Mouse (Mus musculus) embryonic facial prominence, embryonic 12.5 days (tissue): Measurements from ENCODE around the gene Tmem63b. TPM values are rescaled to one million over a fixed set of nuclear protein-coding genes. Genes with fewer than 3 reads are reported as not detected.

Experiments used
- ATAC-seq: fragments of 200-750 bp; cut with Nextera tagmentation; 2 replicates; pipeline ENCODE4 v1.8.0; 2017; ENCODE audit not compliant: insufficient number of reproducible peaks, insufficient read depth, low FRiP score, low TSS enrichment
- H3K27ac ChIP-seq: fragments of 300-500 bp; sonication (generic); 2 replicates; pipeline ENCODE4 v1.5.1; 2016; ENCODE audit warnings: mild to moderate bottlenecking
- H3K27me3 ChIP-seq: fragments of 300-500 bp; sonication (generic); 2 replicates; pipeline ENCODE4 v1.6.1; 2016; ENCODE audit warnings: mild to moderate bottlenecking, moderate library complexity
- H3K36me3 ChIP-seq: fragments of 300-500 bp; sonication (generic); 2 replicates; pipeline ENCODE4 v1.6.1; 2016; ENCODE audit warnings: mild to moderate bottlenecking
- H3K4me1 ChIP-seq: fragments of 300-500 bp; sonication (generic); 2 replicates; pipeline ENCODE4 v1.6.1; 2016
- H3K4me2 ChIP-seq: fragments of 300-500 bp; sonication (generic); replicated peaks from 2 replicates; pipeline ENCODE4 v1.6.1; 2016; ENCODE audit warnings: mild to moderate bottlenecking, moderate library complexity
- H3K4me3 ChIP-seq: fragments of 300-500 bp; sonication (generic); 2 replicates; pipeline ENCODE4 v1.5.1; 2016; ENCODE audit warnings: mild to moderate bottlenecking
- H3K9ac ChIP-seq: fragments of 300-500 bp; sonication (generic); 2 replicates; pipeline ENCODE4 v1.6.1; 2016; ENCODE audit warnings: mild to moderate bottlenecking, moderate library complexity
- H3K9me3 ChIP-seq: fragments of 300-500 bp; sonication (generic); 2 replicates; pipeline ENCODE4 v1.6.1; 2016; ENCODE audit warnings: mild to moderate bottlenecking, moderate library complexity
- WGBS: fragments of 180-500 bp; shearing (Covaris S2); methylation state at CpG from one replicate; pipeline ENCODE4 v1.1.7; 2016; 5-methylcytosine and 5-hydroxymethylcytosine counted together
- polyA plus RNA-seq: library from polyadenylated mRNA; unstranded; fragments of >200 nt; fragmentation: Nextera tagmentation; extraction: Ambion mirVana; gene quantifications from 2 replicates; pipeline ENCODE4 v1.2.1, GENCODE M21; 2016

The Tmem63b gene
- polyA plus RNA-seq, 1 experiment from 2014 or later, result 43.1 TPM

DNA sequence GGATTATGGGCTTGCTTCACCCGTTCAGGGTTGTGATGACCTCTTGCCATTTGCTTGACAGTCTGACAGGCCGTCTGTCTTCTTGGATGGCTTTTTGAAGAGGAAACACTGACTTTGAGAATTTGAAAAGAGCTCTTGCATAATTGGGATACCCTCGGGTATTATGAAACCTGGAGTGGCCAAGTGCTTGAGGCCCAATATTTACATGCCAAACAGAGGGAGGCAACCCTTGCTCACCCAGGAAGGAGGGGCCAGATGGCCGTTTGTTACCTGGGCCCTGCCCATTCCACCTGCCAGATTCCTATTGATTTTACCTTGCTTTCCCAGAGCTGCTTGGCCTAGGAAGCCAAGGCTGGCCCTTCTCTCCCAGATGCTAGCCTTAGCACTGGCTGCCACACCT, 15.5 kb upstream of the Tmem63b start:
- H3K9me3 ChIP-seq, result no peaks in the 10 kb centered on the region
- H3K36me3 ChIP-seq, result peaks cover 15% of the 10 kb centered on the region
- H3K4me2 ChIP-seq, result no peak overlapping the region
- H3K27ac ChIP-seq, result no peak overlapping the region
- no peak for ATAC-seq
- H3K4me3 ChIP-seq, result no peak overlapping the region
- 50% methylated on average over 4 of the region's 4 CpGs for WGBS
- H3K9ac ChIP-seq, result no peak overlapping the region
- H3K4me1 ChIP-seq, result peaks cover 10% of the 10 kb centered on the region; the same call in 1 of the 2 replicates
- no peaks in the 10 kb centered on the region for H3K27me3 ChIP-seq

DNA sequence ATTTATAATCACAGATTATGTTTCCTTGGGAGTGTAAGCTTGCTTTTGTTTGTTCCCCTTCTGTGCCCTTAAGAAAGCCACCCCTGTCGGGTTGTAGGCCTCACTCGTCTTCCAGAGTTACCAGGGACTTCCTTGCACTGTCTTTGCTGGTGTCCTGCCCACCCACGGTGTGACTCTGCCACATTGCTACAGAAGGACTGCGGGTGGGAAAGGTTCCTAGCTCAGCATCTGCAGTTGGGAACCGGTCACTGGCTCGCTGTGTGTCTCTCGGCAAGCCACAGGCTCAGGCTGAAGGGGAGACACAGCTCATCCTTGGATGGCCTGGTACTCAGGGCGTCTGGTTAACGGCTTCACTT, 14.5 kb upstream of the Tmem63b start:
- H3K4me2 ChIP-seq, result no peak overlapping the region
- H3K27me3 ChIP-seq, result no peaks in the 10 kb centered on the region
- H3K4me3 ChIP-seq, result no peak overlapping the region
- no peak overlapping the region for H3K27ac ChIP-seq
- ATAC-seq, result no peak
- WGBS, result 70% methylated on average over 9 of the region's 9 CpGs
- no peaks in the 10 kb centered on the region for H3K9me3 ChIP-seq
- H3K9ac ChIP-seq, result no peak overlapping the region
- peaks cover 18% of the 10 kb centered on the region for H3K36me3 ChIP-seq
- H3K4me1 ChIP-seq, result peaks cover 10% of the 10 kb centered on the region; the same call in 1 of the 2 replicates

DNA sequence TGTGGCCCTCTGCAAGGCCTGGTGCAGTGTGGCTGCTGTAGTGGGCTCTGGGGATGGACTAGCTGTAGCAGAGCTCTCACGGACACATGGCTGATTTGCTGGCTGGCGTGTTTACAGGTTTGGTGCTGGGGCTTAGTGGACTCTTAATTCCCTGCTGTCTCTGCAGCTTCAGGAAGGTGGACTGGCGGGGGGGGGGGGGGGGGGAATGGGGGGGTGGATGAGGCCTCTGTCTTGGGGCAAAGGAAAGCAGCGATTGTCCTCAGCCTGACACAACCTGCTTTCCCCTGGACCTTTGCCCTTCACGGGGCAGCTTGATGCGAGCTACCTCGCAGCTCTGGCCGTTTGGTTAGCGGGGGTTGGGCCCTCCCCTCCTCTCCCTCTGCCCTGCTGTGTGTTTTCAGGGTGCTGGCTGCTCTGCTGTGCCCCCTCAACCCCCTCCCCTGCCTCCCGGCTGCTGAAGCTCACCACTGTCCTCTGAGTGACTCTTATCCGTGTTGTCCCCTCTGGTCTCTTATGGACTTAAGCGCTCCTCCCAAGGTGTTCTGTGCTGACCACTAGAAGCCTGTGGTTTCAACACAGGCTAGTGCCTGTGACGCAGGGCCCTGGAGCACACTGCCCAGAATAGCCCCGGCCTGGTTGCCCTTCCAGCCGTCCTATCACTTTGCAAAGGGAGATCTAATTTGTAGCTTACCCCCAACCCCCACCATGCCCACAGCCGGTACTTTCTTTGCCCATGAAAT, 14.0 kb upstream of the Tmem63b start:
- H3K4me2 ChIP-seq, result no peak overlapping the region
- H3K36me3 ChIP-seq, result peaks cover 18% of the 10 kb centered on the region
- WGBS, result 43% methylated on average over 11 of the region's 16 CpGs
- no peaks in the 10 kb centered on the region for H3K27me3 ChIP-seq
- no peak overlapping the region for H3K4me3 ChIP-seq
- H3K4me1 ChIP-seq, result peaks cover 10% of the 10 kb centered on the region; the same call in 1 of the 2 replicates
- no peak for ATAC-seq
- no peaks in the 10 kb centered on the region for H3K9me3 ChIP-seq
- H3K9ac ChIP-seq, result no peak overlapping the region
- no peak overlapping the region for H3K27ac ChIP-seq

DNA sequence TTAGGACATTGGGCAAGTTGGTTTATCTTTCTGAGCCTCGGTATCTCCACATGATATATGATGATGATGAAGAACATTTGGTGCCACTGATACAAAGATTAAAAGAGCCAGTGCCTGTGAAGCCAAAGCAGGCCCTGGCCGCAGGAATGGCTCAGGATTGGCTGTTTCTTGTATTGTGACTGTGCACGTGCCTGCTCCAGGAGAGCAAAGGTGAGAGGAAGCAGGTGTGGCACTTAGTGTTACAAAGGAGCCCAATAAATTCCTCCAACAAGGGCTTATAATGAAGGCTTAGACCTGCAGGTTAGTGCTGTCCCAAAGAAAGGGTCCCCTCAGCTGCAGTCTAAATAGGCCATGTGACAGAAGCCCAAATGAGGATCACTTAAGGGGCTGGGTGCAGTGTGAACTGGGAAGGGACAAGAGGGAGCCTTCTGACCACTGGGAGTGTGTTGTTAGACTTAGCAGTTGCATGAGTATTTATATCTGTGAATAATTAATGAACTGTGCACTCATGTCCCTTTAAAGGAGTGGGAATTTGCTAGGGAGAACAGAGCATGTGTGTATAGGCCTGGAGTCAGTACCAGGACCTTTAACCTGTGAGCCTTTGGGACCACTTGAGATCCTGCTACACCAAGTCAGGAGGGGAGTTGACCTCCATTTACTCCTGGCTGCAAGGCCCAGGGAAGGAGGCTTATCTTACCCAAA, 12.5 kb upstream of the Tmem63b start:
- H3K4me1 ChIP-seq, result peaks cover 10% of the 10 kb centered on the region; the same call in 1 of the 2 replicates
- H3K36me3 ChIP-seq, result peaks cover 18% of the 10 kb centered on the region
- no peaks in the 10 kb centered on the region for H3K9me3 ChIP-seq
- no peak overlapping the region for H3K9ac ChIP-seq
- ATAC-seq, result no peak
- no peak overlapping the region for H3K27ac ChIP-seq
- no peak overlapping the region for H3K4me3 ChIP-seq
- H3K4me2 ChIP-seq, result no peak overlapping the region
- H3K27me3 ChIP-seq, result no peaks in the 10 kb centered on the region
- 85% methylated on average over 3 of the region's 3 CpGs for whole genome bisulfite sequencing

DNA sequence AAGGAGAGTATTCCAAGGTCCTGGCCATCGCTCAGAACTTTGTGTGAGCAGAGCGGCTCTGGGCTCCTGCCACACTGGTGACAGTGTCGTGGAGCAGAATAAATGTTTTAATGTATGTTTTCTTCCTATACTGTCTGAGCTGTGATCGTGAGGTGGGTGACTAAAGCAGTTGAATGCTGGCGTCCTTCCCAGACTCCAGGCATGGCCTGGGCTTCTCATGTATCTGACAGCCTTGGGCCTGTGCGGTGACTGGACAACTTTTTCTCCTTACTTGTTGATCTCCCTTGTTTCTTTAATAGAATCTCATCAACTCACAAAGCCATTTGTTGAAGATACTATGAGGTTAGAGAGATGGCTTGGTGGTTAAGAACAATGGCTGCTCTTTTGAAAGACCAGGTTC, 11.7 kb upstream of the Tmem63b start:
- 93% methylated on average over 6 of the region's 6 CpGs for whole genome bisulfite sequencing
- Histone ChIP-seq H3K9me3 (no peaks in the 10 kb centered on the region), H3K9ac (no peak overlapping the region), H3K4me3 (no peak overlapping the region), H3K4me2 (no peak overlapping the region), H3K36me3 (peaks cover 18% of the 10 kb centered on the region), H3K27ac (no peak overlapping the region), H3K27me3 (no peaks in the 10 kb centered on the region), H3K4me1 (peaks cover 12% of the 10 kb centered on the region; the same call in 1 of the 2 replicates)
- no peak for ATAC-seq

DNA sequence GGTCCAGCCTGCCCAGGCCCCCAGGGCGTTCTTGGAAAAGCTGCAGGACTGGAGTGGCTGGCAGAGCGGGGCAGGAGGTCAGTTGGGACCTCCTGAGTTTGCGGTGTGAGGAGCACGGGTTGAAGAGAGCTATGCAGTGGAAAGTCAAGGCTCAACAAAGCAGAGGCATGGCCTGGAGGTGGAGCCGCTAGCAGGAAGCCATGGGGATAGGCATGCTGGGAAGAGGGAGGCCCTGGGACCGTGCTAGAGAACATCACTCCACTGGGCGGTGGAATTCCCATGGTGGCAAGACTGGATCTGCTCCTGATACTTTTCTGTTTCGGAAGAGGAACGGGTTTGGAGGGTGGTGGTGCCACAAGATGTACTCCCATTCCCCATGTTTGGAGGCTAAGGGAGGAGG, 10.3 kb upstream of the Tmem63b start:
- no peaks in the 10 kb centered on the region for H3K9me3 ChIP-seq
- no peak overlapping the region for H3K9ac ChIP-seq
- H3K27me3 ChIP-seq, result no peaks in the 10 kb centered on the region
- WGBS, result 87% methylated on average over 9 of the region's 9 CpGs
- no peak overlapping the region for H3K4me3 ChIP-seq
- H3K4me1 ChIP-seq, result peaks cover 18% of the 10 kb centered on the region; the same call in 1 of the 2 replicates
- no peak for ATAC-seq
- no peak overlapping the region for H3K4me2 ChIP-seq
- H3K27ac ChIP-seq, result no peak overlapping the region
- peaks cover 18% of the 10 kb centered on the region for H3K36me3 ChIP-seq

DNA sequence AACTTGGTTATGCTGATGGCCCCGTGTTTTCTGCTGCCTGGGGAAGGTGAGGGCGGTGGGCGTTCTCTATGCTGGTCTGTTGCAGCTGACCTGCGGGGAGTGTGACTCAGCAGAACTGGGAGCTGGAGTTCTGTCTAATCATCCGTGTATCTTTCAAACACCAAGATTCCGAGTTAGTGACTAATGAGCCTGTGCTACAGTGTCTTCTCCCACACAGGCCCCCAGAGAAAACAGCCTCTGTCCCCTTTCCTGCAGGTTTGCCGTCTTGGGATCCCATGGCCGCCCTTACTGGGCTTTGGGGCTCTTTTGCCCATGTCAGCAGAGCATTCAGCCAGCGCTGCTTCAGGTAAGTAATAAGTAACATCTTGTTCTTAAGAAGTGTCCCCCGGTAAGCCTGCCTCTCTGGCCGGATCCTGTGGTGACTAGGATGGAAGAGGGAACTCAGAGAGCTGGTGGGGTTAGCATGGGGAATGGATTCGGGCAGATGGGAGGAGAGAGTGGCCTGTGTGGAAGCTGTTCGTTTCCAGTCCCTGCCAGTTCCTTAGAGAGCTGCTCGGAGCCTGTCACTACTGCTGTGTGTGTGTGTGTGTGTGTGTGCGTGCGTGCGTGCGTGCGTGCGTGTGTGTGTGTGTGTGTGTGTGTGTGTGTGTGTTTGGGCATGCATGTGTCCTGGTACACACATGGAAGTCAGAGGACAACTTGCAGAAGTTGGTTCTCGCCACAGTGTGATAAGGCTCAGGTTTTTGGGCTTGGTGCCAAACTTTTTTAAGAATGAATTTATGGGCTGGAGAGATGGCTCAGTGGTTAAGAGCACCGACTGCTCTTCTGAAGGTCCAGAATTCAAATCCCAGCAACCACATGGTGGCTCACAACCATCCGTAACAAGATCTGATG, 8.8 kb upstream of the Tmem63b start:
- Histone ChIP-seq H3K36me3 (peaks cover 18% of the 10 kb centered on the region), H3K9me3 (no peaks in the 10 kb centered on the region), H3K4me2 (no peak overlapping the region), H3K27ac (no peak overlapping the region), H3K4me3 (no peak overlapping the region), H3K27me3 (no peaks in the 10 kb centered on the region), H3K4me1 (peaks cover 11% of the 10 kb centered on the region; the same call in 1 of the 2 replicates), H3K9ac (no peak overlapping the region)
- WGBS, result 79% methylated on average over 23 of the region's 23 CpGs
- no peak for ATAC-seq

DNA sequence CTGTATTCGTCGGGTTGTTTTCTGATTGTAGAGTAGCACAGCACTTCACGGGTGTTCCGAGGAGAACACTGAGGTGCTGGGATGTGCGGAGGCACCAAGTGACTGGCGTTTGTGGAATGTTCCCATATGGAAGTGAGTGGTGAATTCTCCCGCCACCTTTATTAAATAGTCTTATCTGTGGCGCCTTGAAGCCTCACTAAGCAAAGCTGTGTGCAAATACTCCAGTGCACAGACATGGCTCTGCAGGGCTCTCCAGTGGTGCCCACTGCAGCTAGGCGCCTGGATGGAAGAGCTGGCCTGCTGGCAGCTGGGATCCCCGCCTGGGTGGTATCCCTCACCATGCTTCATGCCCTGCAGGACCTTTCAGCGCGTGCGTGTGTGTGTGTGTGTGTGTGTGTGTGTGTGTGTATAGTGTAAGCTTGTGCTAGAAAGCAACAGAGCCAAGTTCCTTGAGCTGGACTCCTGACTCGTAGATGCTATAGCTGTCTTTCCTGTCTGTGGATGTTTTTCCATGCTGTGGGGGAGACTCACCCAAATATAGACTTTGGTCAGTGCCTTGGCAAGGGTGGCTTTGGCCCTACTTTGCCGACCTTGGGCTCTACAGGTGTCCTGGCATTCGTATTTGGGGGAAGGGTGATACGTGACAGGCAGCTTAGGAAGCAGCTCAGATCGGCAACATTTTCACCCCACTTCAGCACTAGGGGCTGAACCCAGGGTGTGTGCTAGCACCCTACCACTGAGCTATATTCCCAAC, 7.3 kb upstream of the Tmem63b start:
- peaks cover 8% of the 10 kb centered on the region; the same call in 1 of the 2 replicates for H3K4me1 ChIP-seq
- no peaks in the 10 kb centered on the region for H3K9me3 ChIP-seq
- no peaks in the 10 kb centered on the region for H3K27me3 ChIP-seq
- H3K27ac ChIP-seq, result no peak overlapping the region
- H3K4me2 ChIP-seq, result no peak overlapping the region
- ATAC-seq, result no peak
- WGBS, result 79% methylated on average over 18 of the region's 18 CpGs
- H3K4me3 ChIP-seq, result no peak overlapping the region
- H3K9ac ChIP-seq, result no peak overlapping the region
- peaks cover 15% of the 10 kb centered on the region for H3K36me3 ChIP-seq

DNA sequence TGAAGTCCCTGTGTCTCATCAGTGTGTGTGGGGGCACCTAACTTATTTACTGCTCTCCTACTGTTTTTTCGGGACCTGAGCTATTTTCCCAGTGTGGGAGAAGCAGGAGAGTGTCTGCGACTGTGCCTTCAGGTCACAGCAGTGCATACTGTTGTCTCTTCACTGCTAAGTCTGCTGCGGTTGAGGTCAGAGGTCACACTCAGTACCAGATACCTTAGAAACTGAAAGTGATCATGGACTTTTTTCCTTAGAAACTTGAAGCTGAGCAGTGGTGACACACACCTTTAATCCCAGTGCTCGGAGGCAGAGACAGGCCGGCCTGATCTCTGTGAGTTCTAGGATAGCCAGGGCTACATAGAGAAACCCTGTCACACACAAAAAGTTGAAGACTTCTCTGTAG, 5.5 kb upstream of the Tmem63b start:
- Histone ChIP-seq H3K4me1 (peaks cover 15% of the 10 kb centered on the region; the same call in 1 of the 2 replicates), H3K4me3 (no peak overlapping the region), H3K27me3 (no peaks in the 10 kb centered on the region), H3K9me3 (no peaks in the 10 kb centered on the region), H3K36me3 (0 out of 2 replicates have a peak, but pooled peaks cover 4% of the 10 kb centered on the region), H3K9ac (no peak overlapping the region), H3K4me2 (no peak overlapping the region), H3K27ac (no peak overlapping the region)
- ATAC-seq, result no peak
- WGBS, result 71% methylated on average over 5 of the region's 5 CpGs

DNA sequence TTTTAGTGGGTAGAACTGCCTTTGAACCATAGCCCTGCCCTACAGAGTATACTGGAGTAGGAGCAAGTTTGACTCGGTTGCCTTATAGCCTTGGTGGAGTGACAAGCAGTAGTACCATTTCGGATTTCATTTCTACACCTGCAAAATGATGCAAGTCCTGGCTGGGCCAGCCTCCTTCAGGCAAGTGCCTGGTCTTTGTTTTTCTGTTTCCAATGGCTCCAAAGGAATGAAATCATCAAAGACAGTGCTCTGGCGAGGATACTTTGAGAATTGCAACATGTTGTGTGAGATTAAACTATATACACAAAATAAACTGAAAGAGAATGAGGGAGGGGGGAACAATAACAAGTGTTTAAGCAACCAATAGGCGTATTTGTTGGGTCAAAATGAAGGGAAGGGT, 3.3 kb upstream of the Tmem63b start:
- no peak overlapping the region for H3K9ac ChIP-seq

DNA sequence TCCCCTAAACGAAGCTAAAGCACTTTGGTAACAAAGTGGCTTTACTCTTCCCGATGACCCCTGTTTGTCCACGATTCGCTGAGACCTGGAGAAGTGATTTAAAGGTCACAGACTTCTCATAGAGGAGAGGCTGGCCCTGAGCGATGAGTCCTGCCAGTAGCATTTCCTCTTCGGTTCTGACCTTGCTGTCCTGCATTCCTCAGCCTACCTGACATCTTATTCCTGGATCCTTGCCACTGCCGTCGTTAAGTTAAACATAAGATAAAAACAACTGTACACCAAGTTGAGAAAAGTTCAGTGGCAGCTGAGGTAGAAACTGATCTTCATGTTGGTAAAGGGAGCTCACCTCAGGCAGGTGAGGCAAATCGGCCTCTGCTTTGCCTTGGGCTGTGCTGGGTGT, 2.4 kb upstream of the Tmem63b start:
- Histone ChIP-seq H3K27me3 (no peaks in the 10 kb centered on the region), H3K4me1 (peaks cover 28% of the 10 kb centered on the region), H3K9me3 (no peaks in the 10 kb centered on the region), H3K4me2 (no peak overlapping the region), H3K27ac (no peak overlapping the region), H3K9ac (no peak overlapping the region), H3K36me3 (no peaks in the 10 kb centered on the region), H3K4me3 (no peak overlapping the region)
- no peak for ATAC-seq
- 87% methylated on average over 9 of the region's 9 CpGs for WGBS

More for the DNA sequence above, 3.3 kb upstream of the Tmem63b start:
- no peak for ATAC-seq
- H3K4me2 ChIP-seq, result no peak overlapping the region
- H3K9me3 ChIP-seq, result no peaks in the 10 kb centered on the region
- H3K27me3 ChIP-seq, result no peaks in the 10 kb centered on the region
- H3K36me3 ChIP-seq, result no peaks in the 10 kb centered on the region
- H3K4me1 ChIP-seq, result peaks cover 20% of the 10 kb centered on the region; the same call in 1 of the 2 replicates
- no peak overlapping the region for H3K4me3 ChIP-seq
- no peak overlapping the region for H3K27ac ChIP-seq
- WGBS, result 90% methylated on average over 4 of the region's 4 CpGs
